Mouse (Mus musculus): ENCODE data around the gene Hoxd10.

Gene Hoxd10

DNA sequence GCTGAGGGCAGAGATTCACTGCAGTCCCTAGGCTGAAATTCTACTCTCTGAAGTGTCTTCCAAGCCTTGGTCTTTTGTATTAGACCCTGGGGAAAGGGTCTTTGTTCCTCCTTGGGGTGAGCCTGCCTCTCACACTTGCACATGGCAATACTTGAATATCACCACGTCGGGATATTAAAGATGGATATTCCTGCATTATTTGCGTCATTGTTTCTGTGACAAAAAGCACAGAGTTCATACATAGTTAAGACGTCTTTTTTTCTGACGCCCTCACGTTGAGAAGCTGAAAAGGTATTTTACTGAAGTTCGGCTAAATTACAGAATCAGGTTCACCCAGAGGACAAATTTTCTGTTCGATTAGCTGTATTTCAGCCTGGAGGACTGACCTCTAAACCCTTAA lies 38.6 kb downstream of the Hoxd10 start:
- no peak for DNase-seq (ENCODE audit: low read depth, low spot score)

DNA sequence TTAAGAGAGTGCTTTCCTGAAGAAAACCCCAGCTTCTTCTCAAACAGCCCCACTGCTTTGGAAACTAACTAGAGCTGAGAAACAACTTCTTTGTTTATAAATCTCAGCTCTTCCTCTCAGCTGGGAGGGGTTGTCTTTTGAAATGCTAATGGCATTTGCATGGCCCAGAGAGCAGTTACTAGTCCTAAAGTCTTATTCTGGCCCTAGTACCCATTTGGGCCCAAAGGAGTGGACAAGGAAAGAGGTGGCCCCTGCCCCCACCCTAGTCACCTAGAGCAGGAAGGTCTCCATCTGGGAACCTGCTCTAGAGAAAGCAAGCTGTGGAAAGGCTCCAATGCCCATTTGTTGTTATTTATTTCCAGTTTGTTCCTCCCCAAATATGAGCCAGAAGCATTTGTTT lies 39.3 kb downstream of the Hoxd10 start:
- no peak for DNase-seq (ENCODE audit: low read depth, low spot score)

DNA sequence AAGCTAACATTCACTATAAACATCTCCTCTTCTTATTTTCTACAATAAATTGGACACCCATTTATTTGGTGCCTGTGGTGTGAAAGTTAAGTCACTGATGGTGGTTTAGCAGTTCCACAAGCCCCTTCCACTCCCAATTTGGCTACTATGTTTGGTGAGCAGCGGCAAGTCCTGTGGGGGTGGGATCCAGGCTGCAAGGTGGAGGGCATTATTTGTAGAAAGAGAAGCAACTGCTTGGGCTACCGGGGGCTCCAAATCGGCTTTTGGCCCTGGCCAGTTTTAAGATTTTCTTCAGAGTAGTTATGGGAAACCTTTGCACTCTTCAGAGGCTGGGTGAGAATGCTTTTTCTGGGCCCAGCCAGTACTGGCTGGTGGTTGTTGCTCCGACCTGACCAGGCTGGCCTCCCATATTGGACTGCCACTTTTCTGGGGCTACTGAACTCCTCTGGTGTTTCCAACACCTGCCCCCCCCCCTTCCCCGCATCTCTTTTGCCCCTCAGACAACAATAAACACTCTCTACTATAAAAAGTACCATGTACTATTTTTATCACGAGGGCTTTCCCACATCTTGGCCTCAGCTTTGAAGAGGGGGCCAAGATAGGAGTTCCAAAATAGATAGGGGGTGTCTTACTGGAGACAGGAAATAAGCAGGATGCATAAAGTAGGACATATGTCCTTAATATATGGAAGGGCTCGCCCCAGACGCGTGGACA lies 40.2 kb downstream of the Hoxd10 start:
- DNase-seq (ENCODE audit: low read depth, low spot score) = no peak

DNA sequence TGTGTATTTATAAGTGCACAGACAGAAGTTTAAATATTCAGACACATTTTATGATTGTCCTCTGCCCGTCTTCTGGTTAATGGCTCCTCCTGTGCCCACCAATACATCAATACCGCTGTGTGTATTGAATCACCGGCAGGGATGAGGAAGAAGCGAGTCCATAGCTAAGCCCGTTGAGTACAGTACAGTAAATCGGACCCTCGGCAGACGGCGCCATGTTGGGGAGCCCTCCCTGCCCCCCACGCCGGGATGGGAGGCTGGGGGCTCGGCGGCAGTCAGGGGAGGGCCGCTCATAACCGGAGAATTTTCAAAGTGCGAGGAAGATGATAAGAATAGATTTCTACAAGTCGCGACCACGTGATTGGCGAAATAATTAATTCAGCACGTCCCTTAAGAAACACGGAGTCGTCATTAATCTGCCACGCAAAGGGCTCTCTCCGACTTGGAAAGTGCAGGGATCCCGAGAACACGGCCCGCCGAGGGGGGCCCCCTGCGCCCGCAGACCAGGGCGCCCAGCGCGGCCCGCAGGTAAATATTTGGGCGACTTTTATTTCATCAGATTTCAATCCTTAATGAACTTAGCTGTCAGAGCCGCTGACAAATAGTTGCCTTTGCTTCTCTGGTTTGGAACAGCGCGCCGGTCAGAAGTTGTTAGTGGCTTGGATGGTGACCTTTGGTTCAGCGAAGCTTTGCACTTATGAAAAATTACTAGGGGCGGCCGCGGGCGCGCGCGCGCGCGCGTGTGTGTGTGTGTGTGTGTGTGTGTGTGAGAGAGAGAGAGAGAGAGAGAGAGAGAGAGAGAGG lies 41.0 kb downstream of the Hoxd10 start:
- DNase-seq (ENCODE audit: low read depth, low spot score) = no peak

DNA sequence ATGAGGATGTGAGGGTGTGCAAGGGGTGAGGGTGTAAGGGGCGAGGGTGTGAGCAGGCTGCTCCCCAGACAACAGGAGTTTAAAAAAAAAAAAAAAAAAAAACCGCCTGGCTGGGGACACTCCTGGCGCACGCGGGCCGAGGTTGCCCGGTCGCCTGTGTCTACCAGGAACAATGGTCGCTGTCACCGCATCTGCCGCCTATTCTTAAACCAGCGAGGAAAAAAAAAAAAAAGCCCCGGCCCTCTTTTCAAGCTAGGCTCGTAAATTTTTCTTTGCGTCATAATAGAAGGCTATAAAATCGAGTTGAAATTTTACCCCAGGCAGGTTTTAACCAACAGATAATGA lies 41.6 kb downstream of the Hoxd10 start:
- no peak for DNase-seq (ENCODE audit: low read depth, low spot score)

DNA sequence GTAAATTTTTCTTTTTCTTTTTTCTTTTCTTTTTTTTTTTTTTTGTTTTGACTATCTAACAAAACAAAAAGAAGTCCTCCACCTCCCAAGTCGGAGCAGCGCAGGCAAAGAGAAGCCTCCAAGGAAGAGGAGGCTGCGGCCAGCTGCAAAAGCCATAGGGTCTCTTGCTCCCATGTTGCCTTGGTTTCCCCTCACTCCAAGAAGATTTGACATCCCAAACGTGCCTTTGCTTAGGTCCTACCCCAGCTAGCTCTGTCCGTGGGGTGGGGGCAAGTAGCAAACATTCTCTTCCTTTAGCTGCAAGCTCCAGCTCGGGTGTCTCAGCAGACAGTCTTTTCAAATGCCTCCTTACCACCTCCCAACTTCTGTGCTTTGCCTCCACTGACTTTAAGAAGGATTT lies 42.0 kb downstream of the Hoxd10 start:
- DNase-seq (ENCODE audit: low read depth, low spot score) = no peak

DNA sequence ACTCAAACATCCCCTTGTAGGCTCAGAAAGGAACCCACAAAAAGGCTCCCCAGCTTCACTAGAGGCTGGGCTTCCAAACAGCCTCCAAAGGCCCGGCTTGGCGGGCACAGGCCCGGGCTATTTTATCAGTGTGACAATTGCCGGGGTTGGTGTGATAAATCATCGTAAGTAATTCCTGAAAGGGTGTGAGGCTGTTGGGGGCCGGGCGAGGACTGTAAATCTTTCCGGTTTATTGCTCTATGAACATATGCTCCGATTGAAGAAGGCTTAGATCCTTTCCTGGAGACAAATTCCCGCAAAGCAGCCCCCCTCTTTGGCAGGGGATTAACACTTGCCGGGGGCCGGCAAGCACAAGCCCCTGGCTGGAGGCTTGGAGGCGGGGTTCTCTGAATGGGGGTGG lies 42.7 kb downstream of the Hoxd10 start:
- no peak for DNase-seq (ENCODE audit: low read depth, low spot score)

DNA sequence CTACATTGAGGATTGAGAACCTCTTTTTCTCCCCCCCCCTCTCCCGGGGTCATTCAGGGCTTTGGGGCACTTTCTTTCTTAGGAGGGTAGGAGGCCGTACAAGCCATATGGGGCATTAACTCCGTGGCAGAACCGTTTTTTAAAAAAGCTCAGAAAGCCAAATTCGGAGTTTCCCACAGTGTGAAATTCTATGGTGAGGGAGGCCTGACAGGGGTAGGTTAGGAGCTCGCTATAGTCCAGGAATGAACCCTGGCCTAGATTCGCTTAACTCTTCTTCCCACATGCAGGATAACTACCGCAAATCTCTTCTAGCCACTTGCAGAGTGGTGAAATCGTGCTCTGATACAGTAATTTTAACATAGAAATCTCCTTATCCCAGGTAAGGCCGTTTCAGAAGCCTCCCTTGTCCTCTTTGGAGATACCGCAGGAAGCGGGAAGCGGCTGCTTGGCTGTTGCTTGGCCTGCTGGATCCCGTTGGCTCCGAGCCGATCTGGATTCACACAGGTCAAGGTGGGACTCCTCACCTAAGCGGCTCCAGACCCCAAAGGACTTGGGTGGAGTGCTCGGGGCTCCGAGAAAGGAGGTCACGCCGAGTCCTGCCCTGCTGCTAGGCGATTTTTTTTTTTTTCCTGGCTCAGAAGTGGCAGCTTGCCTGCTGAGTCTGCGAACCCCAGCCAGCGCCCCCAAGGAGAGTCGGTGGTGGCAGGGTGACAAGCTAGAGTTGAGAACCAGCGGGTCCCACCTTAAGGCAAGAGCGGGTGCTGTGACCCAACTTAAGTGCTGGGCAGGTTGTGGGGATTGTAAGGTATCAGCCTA lies 43.5 kb downstream of the Hoxd10 start:
- DNase-seq (ENCODE audit: low read depth, low spot score) = no peak

DNA sequence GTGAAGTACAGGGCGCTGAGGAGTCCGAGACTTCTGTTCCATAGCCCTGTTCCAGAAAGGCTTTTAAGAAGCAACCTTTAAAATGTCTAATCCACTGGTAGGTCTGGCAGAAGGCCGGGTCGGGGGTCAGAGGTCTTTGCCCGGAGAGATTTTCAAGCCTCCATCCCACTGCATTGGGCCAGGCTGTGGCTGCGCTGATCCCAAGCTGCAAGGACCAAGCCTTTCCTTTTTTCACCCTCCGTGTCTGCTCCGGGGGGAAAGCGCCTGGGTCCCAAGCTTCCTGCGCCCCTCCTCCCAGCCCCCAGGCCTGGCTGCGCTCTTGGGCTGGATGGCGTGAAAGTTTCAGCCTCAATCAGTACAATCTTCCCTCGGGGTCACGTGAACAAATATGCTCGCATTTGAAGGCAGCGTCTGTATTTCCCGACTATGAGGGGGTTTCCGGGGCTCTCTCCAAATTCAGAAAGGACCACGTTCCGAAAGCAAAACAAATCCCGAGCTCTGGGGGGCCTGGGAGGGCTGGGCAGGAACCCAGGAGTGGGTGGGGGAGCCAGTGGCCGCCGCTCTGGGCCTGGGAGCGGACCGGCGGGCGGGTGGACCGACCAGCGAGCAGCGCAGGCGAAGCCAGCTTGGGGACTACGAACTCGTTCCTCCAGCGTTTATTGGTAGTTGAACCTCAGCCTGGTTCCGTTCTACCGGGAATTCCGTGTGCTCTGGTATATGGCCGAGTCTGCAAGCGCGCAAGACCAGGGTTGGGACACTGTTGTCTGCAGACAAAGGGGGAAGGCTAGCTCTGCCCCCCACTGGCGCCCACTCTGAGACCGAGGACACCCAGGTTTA lies 44.3 kb downstream of the Hoxd10 start:
- no peak for DNase-seq (ENCODE audit: low read depth, low spot score)

DNA sequence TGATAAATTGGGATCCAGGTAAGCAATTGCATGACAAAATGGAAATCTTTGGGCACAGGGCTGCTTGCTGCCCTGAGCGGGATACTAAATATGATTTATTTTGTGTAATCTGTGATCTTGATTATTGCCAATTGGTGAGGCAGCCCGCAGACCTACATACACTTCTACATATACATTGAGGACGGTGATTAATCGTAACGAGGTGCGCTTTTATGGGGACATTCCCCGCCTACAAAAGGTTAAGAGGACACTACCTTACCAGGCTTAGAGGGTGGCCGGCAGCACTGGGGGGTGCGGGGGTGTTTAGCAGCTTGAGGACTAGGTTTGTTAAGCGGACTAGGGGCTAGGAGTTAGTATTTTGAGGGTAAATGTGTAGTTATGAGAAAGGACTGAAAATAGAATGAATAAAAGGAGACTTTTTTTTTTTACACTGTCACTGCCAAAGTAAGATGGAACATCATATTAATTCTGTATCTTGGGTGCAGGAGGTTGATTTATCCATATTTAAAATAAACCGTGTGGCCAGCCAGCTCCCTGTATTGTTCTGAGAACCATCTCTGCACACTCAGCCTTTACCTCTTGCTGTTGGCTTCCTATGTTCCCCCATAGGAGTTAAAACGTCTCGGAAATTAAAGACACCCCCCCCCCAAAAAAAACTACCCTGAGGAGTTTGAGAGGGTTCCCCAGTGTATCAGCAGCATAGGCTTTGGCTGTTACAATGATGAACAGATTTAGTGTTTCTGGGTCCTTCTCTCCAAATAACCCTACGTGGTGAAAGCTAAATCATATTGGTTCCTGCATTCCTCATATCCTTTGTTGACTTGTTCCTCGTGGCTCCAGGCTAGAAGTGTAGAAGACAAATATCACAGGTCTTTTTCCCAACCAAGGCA lies 45.2 kb downstream of the Hoxd10 start:
- DNase-seq (ENCODE audit: low read depth, low spot score) = no peak

DNA sequence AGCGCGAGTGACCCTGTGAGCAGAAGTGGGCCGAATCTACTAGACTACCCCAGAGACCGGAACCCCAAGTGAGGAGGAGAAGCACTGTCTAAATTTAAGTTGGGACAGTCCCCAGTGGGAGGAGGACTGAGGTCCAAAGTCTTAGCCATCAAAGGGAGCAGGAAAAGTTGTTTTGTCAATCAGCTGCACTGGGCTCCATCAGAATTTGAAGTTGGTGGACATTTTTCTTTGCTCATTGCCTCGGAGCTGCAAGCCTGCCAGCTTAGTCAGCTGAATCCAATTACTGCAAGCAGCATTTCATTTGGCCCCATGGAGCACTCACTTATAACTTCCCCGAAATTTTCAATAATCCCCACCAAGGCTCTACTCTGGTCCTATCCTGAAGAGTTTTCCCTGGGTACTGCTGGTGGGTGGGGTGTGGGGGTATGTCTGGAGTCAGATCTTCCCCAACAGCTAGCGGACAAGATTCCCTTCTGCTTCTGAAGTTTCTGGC lies 45.9 kb downstream of the Hoxd10 start:
- no peak for DNase-seq (ENCODE audit: low read depth, low spot score)

DNA sequence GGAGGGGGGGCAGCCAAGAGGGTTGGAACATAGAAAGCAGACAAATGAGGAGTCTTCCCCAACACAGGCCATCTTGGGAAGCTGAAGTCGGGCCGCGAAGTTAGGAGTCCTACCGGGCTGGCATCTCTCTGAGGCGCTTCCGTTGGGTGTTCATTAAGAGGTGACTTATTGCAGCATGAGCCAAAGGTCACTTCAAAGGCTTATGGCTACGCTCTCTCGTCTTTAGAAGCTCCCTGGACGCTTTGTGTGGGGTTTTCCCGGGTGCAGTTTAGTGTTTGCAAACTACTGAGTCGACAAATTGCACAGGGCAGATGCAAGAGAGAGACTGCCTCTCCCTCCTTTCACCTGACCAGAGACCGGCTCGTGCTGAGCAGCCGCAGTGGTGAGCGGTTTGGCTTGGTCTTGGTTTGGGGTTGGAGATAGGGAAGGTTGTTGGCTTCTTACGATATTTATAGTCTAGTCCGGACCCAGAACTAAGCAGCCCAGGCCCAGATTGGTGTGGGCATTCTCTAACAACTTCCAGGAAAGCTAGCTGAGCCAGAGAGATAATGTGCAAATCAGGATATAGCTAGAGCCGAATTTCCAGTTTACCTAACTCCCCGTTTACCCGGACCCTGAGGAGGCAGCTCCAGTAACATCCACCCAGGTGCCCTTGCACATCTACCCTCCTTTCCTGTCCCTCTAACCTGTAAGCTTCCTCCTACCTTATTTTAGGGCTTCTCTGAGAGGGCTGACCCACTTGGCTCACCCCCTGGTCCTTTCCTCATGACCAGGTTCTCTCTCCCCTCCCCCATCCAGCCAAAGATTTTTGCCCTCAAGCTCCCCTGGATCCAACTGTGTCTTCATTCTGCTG lies 47.1 kb downstream of the Hoxd10 start:
- no peak for DNase-seq (ENCODE audit: low read depth, low spot score)

DNA sequence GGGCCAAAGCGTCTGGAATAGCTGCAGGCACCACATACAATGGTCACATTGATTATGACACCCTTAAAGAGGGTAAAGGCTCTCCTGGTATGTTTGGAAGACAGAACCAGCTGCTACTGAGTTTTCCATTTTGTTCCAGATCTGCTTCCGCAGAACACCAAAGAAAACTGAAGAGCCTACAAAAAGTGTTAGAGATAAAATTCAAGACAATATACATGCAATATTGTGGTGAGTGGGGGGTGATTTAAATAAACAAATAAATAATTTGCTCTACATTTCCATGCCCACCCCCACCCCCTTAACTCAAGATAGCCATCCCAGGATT lies 47.7 kb downstream of the Hoxd10 start:
- no peak for DNase-seq (ENCODE audit: low read depth, low spot score)

DNA sequence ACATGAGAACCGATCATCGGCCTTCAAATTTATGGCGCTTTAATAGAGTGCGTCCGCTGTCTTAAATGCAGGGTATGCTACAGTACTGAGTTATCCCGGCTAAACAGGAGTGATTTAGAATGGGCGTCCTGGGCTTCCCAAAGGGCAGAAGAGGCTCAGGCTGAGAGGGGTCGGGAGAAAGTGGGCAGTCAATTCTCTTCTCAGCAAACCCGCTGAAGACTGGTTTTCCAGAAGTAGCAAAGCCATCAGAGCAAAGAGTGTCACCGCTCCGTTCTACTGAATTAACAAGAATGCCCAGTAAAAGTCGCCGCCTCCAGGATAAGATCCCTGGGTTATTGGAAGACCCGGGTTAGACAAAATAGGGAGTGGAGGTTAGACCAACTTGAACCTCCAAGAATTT lies 48.1 kb downstream of the Hoxd10 start:
- no peak for DNase-seq (ENCODE audit: low read depth, low spot score)

DNA sequence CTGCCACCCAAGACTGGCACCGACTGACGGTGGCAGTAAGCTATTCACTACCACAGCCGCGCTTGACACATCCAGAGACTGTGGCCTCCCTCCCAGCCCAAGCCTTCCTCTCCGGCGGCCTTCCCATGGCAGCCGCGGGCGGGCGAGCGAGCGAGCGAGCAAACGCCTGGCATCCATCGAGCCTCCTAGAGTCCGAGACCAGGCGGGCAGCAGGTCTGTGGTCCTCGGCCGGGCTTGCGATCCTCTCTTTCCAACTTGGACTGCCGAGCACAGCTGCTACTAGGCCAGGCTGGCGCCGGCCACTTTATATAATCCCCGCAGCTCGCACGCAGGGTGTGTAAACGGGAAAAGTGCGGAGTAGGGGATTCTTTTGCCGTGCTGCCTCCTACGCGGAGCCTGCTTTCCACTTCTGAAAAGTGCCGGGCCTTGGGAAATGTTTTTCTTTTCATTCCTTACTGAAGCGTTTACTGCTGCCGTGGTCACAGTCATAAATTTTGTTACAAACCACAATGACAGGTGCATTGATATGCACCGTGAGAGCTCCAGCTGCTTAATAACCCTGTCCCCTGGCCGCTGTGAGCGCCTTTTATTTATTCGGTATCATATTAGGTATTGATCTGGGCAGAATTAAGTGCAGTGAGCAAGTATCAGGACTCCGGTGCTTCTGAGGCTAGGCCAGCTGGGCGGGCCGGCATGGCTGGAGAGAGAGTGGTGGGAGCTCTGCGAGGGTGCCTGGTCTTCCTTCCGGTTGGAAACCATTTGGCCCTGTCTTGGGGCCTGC lies 48.8 kb downstream of the Hoxd10 start:
- no peak for DNase-seq (ENCODE audit: low read depth, low spot score)

DNA sequence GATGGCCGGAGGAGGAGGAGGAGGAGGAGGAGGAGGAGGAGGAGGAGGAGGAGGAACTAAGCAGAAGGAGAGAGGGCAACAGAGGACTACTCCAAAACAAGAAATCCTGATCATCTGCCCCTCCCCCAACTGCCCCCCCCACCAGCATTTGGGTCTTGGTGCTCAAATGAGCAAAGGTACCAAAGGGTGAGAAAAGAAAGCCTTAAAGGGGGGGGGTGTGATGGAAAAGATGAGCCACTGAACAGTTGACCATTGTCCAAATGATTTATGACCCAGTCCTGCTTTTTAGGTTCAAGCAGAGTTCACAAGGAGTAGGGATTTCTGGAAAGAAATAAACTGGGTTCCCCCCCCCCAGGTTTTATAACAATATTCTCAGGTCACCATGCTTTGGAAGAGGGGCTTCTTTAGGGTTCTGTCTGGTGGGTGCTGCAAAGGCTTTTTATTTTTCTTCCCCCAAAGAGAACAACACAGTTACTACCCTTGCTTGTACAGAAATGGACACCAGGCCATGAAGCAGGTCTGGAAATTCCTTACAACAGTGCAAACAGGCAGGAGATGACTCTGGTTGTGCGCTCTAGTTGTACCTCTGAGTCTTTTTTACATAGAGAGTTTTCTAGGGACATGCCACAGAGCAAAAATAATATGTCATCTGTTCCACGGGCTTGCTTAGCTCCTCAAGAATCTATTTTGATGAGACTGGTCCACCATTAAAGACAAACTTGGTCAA lies 49.7 kb downstream of the Hoxd10 start:
- no peak for DNase-seq (ENCODE audit: low read depth, low spot score)

DNA sequence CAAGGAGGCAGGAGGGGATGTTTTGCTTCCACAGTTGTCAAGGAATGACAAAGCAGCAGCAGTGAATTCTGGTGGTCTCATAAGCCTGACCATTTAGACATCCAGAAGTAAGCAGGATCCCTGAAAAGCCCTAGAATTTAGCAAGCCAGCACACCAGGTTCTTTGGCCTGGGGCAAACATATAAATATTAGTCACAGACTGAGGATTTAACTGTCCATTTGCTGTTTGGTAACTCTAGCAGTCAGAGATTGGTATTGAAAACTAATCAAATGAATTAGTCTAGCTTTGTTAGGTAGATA lies 50.2 kb downstream of the Hoxd10 start:
- no peak for DNase-seq (ENCODE audit: low read depth, low spot score)
